Mouse (Mus musculus) liver, adult (tissue): ENCODE results near the gene Kif5c.

Experiments
- GATA4 ChIP-seq: IDR thresholded peaks from 2 replicates; pipeline ENCODE4 v1.6.1; 2014; ENCODE audit warnings: mild to moderate bottlenecking, low read length; ENCODE audit not compliant: insufficient replicate concordance

The Kif5c gene

DNA sequence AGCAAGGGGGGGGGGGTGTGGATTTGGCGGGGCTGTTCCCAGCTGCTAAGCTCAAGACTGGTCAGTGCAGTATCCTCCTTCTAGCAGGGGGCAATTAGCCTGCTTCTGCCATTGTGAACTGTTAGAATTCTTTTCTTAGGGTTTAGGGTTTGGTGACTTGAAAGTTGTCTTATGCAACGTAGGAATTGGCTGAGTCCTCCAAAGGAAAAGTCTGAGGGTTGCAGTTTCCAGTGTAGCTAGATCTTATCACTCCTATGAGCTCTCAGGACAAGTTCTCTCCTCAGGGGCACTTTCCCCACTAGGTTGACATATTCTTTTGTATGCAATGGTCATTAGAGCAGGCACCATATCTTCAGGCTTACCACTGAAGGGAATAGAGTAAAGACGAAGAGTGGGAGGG, 169.5 kb downstream of the Kif5c start:
- TF ChIP-seq GATA4 = no peak

DNA sequence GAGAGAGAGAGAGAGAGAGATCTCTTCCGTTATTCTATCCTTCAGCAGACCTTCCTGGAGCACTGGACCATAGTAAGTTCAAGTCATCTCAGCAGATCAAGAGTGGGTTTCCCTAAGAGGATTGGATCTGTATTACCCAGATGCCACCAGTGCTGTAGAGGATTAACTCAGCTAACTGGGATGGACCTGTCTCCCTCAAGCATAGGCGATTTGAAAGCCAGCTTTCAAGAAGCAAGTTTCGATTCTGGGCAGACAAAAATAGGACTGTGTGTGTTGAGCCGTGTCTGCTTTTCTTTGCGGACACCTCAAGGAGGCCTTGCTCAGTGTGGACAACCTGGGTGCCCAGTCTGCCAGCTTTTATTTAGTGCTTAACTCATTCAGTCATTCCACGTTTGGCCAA, 170.0 kb downstream of the Kif5c start:
- TF ChIP-seq GATA4 = no peak

DNA sequence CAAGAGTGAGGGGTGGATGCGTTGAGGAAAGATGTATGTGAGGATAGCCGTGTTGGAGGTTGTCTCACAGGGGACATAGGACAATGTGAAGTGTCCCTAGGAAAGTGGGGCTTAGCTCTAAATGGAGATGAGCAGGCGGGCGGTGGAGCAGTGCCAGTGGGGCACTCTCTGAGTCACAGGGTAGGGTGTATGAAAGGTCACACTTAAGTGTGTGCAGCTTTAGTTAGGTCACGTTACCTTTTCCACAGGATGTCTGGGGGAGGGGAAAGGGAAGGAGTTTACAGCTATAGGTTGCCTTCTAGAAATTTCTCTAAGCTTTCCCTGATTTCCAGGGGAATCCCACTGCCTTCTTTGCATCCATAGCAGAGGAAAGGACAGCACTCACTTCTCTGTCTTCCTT, 170.4 kb downstream of the Kif5c start:
- TF ChIP-seq GATA4 = no peak

DNA sequence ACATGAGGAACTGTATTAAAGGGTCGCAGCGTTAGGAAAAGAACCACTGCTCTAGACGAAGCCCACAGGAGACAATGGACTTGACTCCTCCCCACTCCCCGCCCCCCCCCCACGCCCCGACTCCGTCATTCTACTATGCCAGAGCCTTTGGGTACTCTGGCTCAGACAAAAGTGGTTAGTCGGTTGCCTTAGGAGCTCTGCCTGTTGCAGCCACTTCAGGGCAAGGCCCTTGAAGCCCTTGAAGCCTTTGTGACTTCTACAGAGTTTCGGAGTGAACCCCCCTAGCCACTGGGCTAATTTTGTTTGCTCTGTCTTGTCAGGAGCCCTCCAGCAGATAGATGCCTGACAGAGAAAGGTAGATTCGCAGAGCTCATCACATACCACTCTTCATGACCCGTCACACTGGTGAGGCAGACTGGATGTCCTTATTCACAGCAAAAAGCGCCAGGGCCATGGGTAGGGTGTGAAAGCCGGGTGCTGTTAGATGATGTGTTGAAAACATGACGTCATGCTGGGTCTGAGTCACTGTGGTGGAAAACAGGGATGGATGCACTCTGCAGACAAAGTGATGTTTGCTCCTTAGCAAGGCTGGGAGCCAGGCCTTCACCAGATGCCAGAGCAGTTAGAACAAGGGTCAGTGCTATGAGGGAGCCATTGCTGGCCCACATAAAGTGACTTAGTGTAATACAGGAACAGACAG, 178.5 kb downstream of the Kif5c start:
- TF ChIP-seq GATA4 = no peak

DNA sequence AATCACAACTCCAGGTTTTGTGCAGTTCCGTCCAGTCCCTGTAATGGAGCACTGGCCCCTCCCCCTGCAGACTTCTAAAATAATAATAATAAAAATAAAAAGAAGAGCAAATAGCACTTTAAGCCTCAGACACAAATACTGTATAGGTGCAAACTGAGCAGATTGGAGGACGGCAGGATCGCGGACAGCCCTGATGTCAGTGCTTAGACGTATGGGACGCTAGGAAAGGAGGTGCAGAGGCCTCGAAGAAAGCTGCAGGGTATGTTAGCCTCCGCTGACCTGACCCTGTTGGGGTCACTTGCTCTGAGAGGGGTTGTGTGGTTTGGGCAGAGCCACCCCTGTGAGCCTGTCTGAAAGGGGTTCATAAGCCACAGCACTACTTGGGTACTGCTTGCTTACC, 185.3 kb downstream of the Kif5c start:
- TF ChIP-seq GATA4 = no peak

DNA sequence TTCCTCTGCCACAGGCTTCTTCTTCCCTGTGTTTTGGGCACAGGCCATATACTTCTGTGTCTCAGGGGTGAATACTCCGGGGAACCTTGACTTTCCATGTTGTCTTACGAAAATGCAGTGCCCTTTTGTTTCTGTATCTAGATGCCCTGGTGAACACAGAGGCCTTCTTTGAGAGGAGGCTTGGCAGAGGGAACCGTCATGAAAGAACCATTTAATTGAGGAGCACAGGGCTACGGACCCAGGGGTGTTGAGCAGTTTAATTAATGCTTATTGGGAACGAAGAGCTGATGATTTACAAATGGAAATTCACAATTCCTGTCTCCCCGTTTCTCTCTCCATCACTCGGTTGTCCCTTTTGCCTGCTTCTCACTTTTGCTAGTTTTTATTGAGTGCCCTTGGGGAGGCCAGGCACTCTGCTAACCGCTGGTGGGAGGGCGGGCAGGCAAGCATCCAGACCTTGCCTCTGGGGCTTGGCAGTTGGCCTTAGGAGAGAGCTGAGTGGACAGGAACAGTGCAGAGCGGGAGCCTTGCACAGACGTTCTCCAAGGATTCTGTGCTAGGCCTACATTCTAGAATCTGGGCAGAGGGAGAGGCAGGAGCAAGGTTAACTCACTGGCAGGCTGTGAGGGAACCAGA, 186.8 kb downstream of the Kif5c start:
- TF ChIP-seq GATA4 = no peak

DNA sequence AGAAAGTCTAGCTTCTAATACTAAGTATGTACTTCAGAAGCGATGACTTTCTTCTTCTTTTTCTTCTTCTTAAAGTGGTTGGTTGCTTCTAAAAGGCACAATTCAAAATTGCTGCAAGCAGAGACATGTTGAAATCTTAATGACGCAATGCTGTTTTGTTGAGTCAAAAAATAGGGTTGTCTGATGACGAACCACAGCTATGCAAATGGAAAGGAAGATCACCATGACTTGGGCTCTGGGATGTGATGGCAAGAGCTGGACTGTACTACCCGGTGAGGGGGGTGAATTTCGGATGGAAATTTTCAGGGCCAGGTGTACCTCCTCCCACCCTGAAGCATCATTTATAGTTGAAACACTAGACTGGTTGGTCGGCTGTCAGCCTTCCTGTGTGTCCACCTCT, 190.4 kb downstream of the Kif5c start:
- TF ChIP-seq GATA4 = no peak

DNA sequence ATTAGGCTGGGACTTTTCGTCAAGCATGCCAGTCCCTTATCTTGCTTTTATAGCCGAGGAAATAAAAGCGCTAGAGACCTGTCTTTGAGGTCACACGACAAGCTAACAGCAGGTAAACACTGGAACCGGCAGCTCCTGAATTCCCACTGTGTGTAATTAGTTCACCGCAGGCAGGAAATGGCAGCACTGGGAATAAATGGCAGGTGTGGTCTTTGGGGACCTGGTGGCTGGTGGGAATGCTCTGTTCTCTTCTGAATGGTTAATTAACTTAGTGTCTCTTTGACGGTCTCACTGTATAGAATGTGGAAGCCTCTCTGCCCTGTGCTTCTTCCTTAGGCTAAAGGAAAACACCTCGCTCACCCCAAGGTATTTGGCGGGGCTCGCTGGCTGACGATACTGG, 192.3 kb downstream of the Kif5c start:
- no peak for TF ChIP-seq GATA4

DNA sequence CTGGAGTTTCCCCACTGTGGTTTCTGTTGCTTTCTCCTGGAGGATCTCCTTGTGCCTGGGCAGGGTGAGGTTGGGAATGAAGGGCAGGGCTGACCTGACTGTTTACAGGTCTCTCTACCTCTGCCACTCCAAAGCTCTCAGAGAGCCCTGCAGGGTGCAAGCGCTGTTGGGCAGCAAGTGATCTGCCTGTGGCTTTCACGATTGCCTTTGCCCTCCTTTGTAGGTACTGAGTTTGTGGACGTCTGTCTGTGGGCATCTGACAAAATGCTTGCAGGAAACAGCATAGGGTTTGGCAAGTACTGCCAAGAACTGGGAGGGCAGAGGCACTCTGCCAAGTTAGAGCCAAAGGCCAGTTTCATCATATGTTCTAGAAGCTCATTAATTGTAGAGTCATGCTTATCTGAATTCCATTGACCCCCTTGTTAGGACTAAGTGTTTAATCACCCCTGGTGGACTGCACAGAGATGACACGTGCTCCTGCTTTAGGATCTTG, 192.8 kb downstream of the Kif5c start:
- TF ChIP-seq GATA4 = no peak

DNA sequence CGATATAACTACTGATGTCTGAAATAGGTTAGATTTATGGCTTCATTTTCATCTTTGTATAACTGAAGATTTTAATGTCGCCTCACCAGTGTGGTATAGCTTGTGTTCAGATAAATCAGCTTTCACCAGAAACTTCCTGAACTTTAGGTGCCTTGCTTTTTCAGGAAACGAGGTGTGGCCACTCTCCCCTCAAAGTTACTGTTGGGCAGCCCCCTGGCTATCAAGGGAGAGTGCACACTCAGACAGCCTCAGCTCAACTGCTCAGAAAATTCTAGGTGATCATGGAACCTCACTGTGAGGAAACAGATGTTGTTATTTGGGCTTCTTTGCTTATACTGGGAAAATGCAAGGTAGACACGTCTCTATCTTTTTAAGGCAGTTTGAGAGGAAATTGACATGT, 194.1 kb downstream of the Kif5c start:
- no peak for TF ChIP-seq GATA4

DNA sequence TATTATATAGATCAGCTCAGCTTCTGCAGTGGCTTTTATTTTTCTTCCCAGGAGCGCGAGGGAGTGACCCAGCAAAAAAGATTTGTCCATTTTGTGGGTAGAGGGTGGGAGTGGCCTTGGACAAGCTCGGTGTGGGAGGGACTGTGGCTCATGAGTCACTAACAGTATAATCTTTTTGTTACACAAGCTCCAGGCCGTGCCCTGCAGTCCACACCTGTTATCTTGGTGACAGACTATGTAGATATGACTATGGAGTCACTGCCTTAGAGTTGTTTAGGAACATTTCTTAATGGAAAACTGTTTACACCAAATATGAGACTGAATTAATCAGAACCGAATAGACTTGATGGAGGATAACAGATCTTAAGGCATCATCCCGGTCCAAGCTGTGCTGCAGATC, 194.9 kb downstream of the Kif5c start:
- TF ChIP-seq GATA4 = no peak

DNA sequence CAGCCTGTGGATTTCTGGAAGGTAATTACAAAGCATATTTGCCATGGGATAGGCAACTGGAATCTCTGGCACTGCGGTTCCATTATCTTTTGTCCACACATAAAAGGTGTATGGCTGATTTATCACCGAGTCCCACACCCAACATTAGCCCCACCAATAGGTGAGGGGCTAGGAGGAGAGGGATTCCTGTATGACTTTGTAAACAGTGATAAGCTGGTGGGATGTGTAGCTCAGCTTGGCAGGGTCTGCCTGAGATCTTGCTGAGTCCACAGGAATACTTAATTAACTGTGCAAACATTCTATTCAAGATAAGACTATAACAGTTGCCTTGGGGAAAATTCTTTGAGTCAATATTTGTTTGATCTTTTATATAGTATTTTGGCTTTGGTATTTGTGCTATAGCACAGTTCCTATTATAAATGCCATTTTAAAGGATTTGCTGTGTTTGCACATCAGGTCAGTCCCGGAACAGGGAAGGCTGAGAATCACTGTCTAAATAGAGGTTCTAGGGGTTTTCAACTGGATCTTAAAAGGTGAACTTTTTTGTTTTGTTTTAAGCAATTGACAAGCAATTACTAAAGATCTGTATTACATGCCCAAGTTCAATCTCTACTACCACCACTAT, 196.7 kb downstream of the Kif5c start:
- TF ChIP-seq GATA4 = no peak

DNA sequence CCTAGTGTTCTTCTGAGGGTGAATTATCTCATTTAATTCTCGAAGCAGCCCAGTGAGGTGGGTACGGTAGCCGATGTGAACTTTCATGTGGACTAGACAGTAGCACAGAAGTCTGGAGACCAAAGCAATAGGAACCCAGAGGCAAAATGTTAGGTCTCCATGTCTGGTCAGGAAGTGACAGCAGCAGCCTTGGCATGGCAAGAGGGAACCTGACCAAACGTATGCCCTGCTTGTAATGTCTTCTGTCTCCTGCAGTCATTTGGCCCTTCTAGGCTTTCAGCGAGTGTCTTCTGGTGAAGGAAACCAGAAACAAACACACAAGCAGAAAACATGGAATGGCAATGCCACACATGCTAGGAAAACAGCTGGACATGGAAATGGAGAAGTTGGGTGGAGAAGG, 197.5 kb downstream of the Kif5c start:
- TF ChIP-seq GATA4 = no peak

DNA sequence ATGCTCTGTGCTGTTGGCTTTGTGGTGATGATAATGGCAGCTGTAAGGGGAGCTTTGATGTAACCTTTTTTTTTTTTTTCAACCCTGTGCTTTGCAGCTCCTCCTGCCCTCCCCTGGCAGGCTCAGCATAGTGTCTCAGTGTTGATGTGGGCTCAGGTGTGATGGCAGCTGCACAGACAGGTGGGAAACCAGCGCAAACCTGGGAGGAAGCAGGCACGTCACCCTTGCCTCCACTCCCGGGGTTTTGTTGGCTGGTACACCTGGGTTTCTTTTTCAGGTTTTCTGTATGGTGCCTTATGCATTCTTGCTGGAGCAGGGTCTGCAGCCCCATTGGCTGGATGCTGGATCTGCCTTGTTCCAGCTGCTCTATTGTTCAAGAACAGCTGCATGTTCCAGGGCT, 198.1 kb downstream of the Kif5c start:
- no peak for TF ChIP-seq GATA4

DNA sequence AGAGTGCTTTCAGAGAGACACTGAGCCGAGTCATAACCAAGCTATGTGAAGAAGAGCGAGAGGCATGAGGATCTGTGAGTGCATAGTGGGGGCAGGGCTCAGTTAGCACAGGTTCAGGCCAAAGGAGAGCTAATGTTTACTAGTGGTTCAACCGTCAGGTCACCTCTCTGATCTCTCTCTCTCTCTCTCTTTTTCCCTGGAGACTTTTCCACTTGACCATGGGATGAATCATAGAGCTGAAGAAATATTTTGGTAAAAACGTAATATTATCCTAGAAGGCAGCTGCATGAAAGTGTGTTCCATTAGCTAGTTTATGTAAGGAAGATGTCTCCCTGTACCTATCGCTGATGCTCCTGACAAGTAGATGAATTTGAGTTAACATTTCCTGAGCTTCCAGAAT, 199.0 kb downstream of the Kif5c start:
- no peak for TF ChIP-seq GATA4

DNA sequence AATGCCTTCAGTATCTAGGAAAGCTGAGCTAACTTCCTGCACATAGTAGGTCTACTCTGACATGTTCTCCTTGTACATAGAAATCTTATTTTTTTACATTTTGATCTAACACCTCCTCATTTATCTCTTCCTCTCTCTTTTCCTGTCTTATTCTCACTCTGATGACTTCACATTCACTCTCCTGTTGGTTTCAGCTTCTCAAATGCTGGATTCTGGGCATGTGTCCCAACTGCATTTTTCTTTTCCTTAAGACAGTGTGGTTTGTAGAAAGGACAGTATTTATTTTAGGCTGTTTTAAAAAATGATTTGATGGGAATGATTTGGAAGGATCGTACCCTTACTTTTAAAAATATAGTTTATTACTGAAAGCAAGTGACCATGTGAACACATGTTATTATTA, 203.2 kb downstream of the Kif5c start:
- TF ChIP-seq GATA4 = no peak
